Mouse (Mus musculus): ENCODE results near the gene Lor.

Gene Lor

DNA sequence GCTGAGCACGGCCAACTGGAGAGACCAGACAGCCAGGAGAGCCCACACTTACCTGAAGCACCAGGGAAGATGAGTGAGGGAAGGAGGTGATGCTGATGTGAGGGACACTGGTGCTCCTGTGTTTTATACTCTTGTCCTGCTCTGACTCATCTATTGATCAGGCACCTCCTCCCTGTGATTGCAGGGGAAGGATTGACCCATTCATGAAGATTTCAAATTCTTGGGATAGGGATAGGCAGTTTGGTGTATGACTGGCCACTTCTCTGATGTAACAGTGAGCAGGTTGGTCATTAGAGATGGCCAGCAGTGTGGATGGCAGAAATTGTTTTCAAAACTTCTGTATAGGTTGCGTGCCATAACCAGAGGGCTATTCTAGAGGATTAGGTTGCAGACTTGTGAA, at the start of gene Lor:
Gene Lor (minus strand): TSS at position 101 of the 400 bp plus-strand sequence.
- DNase-seq (ENCODE audit: low spot score), result no peak

DNA sequence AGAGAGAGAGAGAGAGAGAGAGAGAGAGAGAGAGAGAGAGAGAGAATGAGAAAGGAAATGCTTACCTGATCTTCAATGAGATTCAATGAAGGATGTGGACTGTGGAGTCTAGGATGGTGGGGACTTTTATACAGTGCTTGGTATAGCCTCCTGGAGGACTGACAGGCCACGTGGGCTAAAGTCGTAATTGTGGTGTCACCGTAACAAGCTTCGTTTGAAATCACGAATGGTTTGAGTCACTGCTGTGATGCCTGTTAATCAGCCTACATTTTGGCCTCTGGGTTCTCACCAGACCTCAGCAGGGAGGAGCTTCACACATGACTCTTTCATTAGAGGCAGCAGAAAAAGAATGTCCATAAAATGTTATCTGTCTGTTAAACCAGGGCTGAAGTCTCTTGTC, 40.9 kb upstream of the Lor start, which contains the start of gene Prr9:
Gene Prr9 (minus strand): TSS at position 101 of the 400 bp plus-strand sequence.
- DNase-seq (ENCODE audit: low spot score), result no peak

DNA sequence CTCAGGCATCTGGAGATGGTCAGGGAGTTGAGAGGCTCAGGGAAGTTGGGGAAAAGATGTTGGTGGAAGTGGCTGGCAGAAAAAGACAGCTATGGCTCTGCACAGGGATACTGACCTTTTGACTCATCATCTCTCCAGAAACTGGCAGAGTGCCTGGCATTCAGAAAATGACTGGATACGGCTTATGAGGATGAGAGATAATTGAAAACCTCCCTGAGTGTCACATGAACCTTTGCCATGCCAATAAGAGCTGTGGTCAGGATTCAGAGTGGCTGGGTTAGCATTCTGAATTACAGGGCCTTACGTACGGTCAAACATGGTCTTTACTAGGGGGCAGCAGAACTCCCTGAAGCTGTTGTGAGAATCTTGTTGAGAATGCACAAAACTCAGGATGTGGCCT, 38.0 kb upstream of the Lor start:
- DNase-seq (ENCODE audit: low spot score), result no peak

DNA sequence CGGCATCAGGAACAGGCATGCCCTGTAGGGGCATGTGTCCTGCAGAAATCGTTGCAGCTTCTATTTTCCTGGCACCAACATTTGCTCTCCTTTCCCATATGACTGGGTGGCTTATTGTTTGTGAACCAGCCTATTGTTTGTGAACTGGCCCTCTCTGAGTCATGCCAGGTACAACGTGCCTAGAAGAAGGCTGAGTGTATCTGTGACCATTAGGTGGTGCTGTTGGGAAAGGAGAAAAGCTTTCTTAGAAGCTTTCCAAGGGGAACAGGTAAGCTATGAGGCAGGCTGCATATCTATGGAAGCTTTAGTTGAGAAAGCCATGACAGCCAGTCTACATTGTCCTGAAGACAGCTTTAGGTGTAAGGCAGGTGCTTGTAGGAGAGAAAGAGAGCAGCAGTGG, 35.0 kb upstream of the Lor start:
- no peak for DNase-seq (ENCODE audit: low spot score)

DNA sequence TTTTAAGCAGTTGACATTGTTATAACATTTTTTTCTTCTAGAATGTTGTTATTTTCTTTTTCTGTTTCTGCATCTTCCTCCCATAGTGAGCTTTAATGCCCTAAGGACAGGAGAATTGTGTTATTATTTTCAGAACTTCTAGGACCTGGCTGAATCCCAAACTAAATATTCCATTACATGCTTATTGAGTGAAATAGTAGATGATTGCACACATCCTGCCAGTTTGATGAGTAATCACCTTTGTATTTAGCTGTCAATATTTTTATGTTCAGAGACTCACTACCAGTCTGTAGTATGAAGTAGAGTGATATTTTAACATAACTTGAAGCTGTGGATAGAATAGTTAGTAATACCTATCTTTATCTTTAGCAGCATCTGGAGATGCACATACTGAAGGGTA, 28.6 kb upstream of the Lor start:
- no peak for DNase-seq (ENCODE audit: low spot score)

DNA sequence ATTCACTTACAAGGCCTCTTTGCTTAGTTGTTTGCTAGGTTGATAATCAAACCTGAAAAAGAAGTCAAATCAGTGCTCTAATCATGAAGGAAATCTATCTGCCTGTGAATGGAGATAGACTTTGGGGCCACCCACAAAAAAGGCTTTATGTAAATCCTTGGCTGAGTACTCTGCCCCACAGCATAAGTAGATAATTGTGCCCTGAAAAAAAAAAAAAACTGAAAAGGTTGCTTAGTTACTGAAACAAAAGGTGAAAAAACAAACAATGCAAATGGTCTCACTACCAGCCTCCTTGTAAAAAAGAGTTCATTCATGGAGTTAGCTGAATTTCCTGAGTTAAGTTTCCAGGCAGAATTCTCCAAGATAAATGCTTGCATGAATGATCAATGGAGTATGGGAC, 27.8 kb upstream of the Lor start:
- DNase-seq (ENCODE audit: low spot score), result no peak

DNA sequence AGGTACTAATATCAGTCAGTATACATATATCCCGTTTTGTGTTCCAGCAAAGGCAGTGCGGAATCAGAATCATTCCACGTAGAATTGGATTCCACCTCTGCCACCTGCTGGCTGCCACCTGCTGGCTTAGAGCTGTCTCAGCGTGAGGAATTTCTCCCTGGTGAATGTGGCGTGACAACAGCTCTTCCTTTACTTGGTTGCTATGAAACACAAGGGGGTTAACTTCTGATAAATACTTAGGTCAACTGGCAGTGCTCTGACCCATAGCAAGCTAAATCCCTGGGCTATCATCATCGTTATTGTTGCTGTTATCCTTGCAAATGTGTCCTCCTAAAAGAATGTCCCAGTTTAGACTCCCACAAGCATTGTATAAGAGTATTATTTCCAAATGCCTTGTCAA, 23.6 kb upstream of the Lor start:
- DNase-seq (ENCODE audit: low spot score), result no peak

DNA sequence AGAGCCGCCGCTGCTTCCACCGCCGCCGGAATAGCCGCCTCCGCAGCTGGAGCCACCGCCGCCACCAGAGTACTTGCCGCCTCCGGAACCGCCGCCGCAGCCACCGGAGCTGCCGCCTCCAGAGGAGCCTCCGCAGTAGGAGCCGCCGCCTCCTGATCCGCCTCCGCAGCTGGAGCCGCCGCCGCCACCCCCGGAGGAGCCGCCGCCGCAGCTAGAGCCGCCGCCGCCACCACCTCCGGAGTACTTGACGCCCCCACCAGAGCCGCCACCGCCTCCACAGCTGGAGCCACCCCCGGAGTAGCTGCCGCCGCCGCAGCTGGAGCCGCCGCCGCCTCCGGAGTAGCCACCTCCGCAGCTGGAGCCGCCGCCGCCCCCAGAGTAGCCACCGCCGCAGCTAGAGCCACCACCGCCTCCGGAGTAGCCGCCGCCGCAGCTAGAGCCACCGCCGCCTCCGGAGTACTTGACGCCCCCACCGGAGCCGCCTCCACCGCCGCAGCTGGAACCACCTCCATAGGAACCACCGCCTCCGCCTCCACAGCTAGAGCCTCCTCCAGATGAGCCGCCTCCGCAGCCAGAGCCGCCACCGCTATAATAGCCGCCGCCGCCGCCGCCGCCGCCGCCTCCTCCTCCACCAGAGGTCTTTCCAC, 1.5 kb downstream of the Lor start:
- DNase-seq (ENCODE audit: low spot score), result no peak

DNA sequence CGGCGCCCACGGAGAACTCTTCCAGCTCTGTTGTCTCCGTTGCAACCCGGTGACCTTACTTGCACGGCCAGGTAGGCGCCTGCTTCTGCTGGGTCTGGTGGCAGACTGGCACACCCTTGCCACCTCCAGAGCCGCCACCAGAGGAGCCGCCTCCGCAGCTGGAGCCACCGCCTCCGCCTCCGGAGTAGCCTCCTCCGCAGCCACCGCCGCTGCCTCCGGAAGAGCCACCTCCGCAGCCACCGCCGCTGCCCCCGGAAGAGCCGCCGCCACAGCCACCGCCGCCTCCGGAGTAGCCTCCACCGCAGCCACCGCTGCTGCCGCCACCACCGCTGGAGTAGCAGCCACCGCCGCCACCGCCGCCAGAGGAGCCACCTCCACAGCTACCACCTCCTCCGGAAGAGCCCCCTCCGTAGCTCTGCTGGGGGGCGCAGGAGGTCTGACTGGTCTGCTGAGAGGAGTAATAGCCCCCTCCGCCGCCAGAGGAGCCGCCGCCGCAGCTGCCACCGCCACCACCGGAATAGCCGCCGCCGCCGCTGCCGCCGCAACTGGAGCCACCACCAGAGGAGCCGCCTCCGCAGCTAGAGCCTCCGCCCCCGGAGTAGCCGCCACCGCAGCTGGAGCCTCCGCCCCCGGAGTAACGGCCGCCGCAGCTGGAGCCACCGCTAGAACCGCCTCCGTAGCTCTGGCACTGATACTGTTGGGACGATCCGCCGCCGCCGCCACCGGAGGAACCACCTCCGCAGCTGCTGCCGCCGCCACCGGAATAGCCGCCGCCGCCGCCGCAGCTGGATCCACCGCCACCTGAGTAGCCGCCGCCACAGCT, 2.3 kb downstream of the Lor start:
- DNase-seq (ENCODE audit: low spot score), result no peak

DNA sequence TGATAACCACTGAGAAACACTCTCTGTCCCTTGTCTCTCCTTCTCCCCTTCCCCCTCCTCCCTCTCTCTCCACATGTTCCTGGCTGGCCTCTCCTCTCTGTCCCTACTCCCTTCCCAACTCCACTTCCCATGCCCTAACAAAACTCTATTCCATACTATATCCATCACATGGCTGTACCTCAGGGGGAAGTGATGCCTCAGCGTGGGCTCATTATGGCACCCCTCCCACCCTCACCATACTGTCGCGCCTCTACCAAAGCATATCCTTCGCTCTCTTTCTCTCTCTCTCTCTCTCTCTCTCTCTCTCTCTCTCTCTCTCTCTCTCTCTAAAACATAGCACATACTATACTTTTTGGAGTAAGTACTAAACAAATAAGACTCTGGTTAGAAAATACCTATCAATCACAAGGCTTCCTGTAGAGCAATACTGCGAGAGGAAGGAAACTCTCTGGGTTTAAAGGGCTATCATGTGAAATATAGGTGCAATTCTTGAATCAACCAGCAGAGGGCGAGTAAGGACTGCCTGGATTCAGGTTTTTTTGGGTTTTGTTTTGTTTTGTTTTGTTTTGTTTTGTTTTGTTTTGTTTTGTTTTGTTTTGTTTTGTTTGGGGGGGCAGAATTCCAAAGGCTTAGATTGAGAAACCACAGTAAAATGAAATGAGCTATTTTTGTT, 32.4 kb downstream of the Lor start:
- no peak for DNase-seq (ENCODE audit: low spot score)

DNA sequence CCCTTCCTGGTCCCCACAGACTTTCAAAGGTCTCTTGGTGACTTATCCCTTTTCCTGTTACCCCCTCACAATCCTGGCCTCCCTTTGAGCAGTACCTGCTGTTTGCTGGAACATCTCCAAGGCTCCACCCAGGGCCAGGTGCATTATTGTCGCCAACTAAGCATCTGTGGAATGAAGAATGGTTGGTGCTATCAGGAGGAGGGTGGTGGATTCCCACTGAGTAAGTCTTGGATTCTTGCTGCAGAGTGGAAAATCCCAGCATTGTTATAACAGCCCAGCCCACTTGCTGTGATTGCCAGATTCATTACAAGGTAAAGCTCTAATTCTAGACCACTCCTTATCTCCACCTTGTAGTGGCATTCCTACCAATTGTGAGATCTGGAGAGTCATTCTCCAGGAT, 49.0 kb downstream of the Lor start:
- DNase-seq (ENCODE audit: low spot score), result no peak

DNA sequence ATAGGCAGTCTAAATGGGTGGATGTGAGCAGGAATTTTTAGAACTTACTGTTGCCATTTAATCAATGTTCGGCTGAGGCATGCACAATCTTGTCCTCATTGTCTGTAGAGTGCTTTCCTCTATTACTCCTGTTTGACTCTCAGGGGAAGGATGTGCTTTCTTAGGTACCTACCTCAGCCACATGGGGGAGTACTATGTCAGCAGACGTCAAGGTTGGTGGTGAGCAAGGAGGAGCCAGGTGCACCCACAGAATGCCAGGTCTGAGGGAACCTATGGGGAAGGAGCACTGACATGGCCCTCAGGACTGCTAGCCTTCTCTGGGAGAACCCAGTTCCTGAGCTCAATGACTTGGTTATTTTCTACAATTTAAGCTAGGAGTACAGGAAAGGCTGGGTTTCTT, 49.7 kb downstream of the Lor start:
- no peak for DNase-seq (ENCODE audit: low spot score)

Measured in T-cell, adult 2 months (primary cell).